Mouse (Mus musculus) embryonic facial prominence, embryonic 11.5 days (tissue): Measurements from ENCODE around the gene Stxbp2. TPM values are rescaled to one million over a fixed set of nuclear protein-coding genes. Genes with fewer than 3 reads are reported as not detected.

ENCODE experiments used
- ATAC-seq: fragments of 200-750 bp; cut with Nextera tagmentation; replicated peaks from 2 replicates; pipeline ENCODE4 v1.8.0; 2017; ENCODE audit warnings: low read depth; ENCODE audit not compliant: insufficient number of reproducible peaks, low FRiP score, low TSS enrichment
- DNase-seq: peaks from one replicate; pipeline ENCODE4 v3.0.0-alpha.2; 2015; ENCODE audit warnings: low spot score
- H3K27ac ChIP-seq: fragments of 300-500 bp; sonication (generic); replicated peaks from 2 replicates; pipeline ENCODE4 v1.5.1; 2014; ENCODE audit warnings: mild to moderate bottlenecking, low read depth, low read length, control low read depth
- H3K27me3 ChIP-seq: fragments of 300-500 bp; sonication (generic); 2 replicates; pipeline ENCODE4 v1.6.1; 2014; ENCODE audit warnings: mild to moderate bottlenecking, low read length, moderate library complexity, mixed read lengths; ENCODE audit not compliant: control insufficient read depth, insufficient read depth
- H3K36me3 ChIP-seq: fragments of 300-500 bp; sonication (generic); replicated peaks from 2 replicates; pipeline ENCODE4 v1.6.1; 2014; ENCODE audit warnings: low read depth, mild to moderate bottlenecking, low read length, moderate library complexity, mixed read lengths; ENCODE audit not compliant: control insufficient read depth, insufficient read depth
- H3K4me1 ChIP-seq: fragments of 300-500 bp; sonication (generic); 2 replicates; pipeline ENCODE4 v1.6.1; 2014; ENCODE audit warnings: low read length, mixed read lengths; ENCODE audit not compliant: control insufficient read depth, insufficient read depth
- H3K4me2 ChIP-seq: fragments of 300-500 bp; sonication (generic); 2 replicates; pipeline ENCODE4 v1.6.1; 2014; ENCODE audit warnings: low read depth, mild to moderate bottlenecking, control low read depth, low read length, moderate library complexity
- H3K4me3 ChIP-seq: fragments of 300-500 bp; sonication (generic); 2 replicates; pipeline ENCODE4 v1.5.1; 2014; ENCODE audit warnings: low read depth, low read length, control low read depth
- H3K9ac ChIP-seq: fragments of 300-500 bp; sonication (generic); replicated peaks from 2 replicates; pipeline ENCODE4 v1.6.1; 2014; ENCODE audit warnings: mild to moderate bottlenecking, control low read depth, low read length
- H3K9me3 ChIP-seq: fragments of 300-500 bp; sonication (generic); replicated peaks from 2 replicates; pipeline ENCODE4 v1.6.1; 2016; ENCODE audit warnings: mild to moderate bottlenecking, low read length, inconsistent platforms, mixed read lengths; ENCODE audit not compliant: control insufficient read depth
- WGBS: fragments of 180-500 bp; shearing (Covaris S2); extraction: QIAGEN DNeasy Blood & Tissue Kit; methylation state at CpG from one replicate; pipeline ENCODE4 v1.1.7; 2014; 5-methylcytosine and 5-hydroxymethylcytosine counted together
- polyA plus RNA-seq: library from polyadenylated mRNA; unstranded; fragments of >200 nt; fragmentation: Nextera tagmentation; extraction: Ambion mirVana; gene quantifications from 2 replicates; pipeline ENCODE4 v1.2.1, GENCODE M21; 2014

Gene Stxbp2
- polyA plus RNA-seq, 1 experiment from 2014 or later = 24.9 TPM

DNA sequence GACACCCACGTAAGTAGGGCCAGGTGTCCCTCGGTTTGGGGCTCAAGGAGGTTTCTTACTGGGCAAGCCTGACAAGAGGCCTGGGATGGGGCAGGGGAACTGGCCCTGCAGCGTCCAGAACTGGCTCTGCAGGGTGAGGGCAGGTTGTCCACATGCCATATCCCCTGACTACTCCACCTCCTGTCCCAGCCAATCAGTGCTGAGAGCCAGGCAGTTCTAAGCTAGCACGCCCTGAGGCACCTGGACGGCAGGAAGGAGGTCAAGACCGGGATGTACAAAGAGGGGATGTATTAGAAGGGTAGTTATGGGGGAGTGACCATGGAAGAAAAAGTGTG, 21.0 kb upstream of the Stxbp2 start:
- no peaks in the 10 kb centered on the region for H3K27me3 ChIP-seq
- no peak for ATAC-seq
- 60% methylated on average over 6 of the region's 6 CpGs for WGBS

DNA sequence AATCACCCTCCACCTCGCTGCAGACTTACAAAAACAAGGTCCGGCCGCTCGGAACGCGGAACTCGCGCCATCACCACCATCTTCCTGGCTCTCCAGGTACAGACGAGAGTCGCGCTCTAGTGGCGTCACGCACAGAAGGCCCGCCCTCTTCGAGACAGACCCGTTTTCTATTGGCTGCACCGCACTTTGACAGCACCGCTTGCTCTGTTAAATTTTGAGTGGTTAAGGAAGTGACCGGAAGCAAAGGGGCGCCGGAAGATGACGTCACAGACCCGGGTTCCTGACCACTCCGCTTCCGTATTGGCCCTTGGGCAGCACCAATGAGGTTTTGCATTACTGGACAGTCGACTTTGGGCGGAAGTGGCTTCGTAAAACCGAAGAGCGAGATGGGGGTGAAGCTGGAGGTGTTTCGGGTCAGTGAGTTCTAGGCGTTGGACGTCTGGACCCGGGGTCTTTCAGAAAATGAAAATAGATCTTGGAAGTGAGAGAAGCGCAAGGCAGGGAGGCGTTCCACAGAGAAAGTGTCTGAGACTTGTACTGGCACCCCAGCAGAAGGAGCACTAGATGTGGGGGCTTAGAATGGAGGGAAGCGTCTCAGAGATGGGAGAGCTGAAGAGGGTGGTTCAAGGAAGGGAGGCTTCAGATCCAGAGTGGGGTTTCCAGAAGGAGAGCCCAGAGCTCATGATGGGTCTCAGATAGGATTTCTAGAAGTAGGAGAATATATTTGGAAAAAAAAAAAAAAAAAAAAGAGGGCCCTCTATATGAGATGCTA, 9.4 kb upstream of the Stxbp2 start, which contains the start of the genes Xab2 and Pet100:
Xab2 (minus strand) TSS at position 118 of the 772 bp plus-strand sequence.
Pet100 (plus strand) TSS at position 350 of the 772 bp plus-strand sequence.
- DNase-seq (peak; percentile 100), ATAC-seq (peak; percentile 97)
- Histone ChIP-seq H3K9ac (peak within 1 kb of the TSS; percentile 63), H3K4me1 (no peaks in the 10 kb centered on the region), H3K27ac (no peak within 1 kb of the TSS), H3K4me2 (peak within 1 kb of the TSS; percentile 76), H3K4me3 (peak within 1 kb of the TSS; percentile 84), H3K36me3 (no peaks in the 10 kb centered on the region; the same call in 1 of the 2 replicates), H3K27me3 (no peaks in the 10 kb centered on the region), H3K9me3 (no peaks in the 10 kb centered on the region)
- under 1% methylated on average over 37 of the region's 37 CpGs for WGBS

More for the DNA sequence above, 21.0 kb upstream of the Stxbp2 start:
- Histone ChIP-seq H3K9ac (no peak overlapping the region), H3K36me3 (peaks cover 18% of the 10 kb centered on the region), H3K4me2 (no peak overlapping the region), H3K27ac (no peak overlapping the region), H3K4me1 (no peaks in the 10 kb centered on the region), H3K9me3 (no peaks in the 10 kb centered on the region), H3K4me3 (no peak overlapping the region)
- no peak for DNase-seq

- H3K27me3 ChIP-seq = no peaks in the 10 kb centered on the region
- peak overlapping the region; percentile 84 for H3K4me3 ChIP-seq
- H3K9me3 ChIP-seq = no peaks in the 10 kb centered on the region
- no peaks in the 10 kb centered on the region for H3K36me3 ChIP-seq
- 67% methylated on average over 8 of the region's 8 CpGs for WGBS
- H3K9ac ChIP-seq = 0 out of 2 replicates have a peak overlapping the region, but pooled peaks have one; percentile 23
- H3K4me1 ChIP-seq = no peaks in the 10 kb centered on the region
- DNase-seq (no peak), ATAC-seq (no peak)
- no peak overlapping the region for H3K27ac ChIP-seq
- H3K4me2 ChIP-seq = no peak overlapping the region; the same call in 1 of the 2 replicates
Observed at GRCm38 (mm10) chr8:3622119-3622518, 8.6 kb upstream of the Stxbp2 start.

GRCm38 (mm10) chr8:3625445-3625844, 5.3 kb upstream of the Stxbp2 start, which contains the start of gene Pcp2:
Gene Pcp2, minus strand, starts transcription at chr8:3625545.
- H3K4me2 ChIP-seq = no peak within 1 kb of the TSS
- ATAC-seq (no peak), DNase-seq (no peak)
- no peaks in the 10 kb centered on the region for H3K9me3 ChIP-seq
- 61% methylated on average over 1 of the region's 1 CpGs for WGBS
- no peak within 1 kb of the TSS for H3K27ac ChIP-seq
- no peaks in the 10 kb centered on the region for H3K36me3 ChIP-seq
- H3K4me3 ChIP-seq = no peak within 1 kb of the TSS
- H3K27me3 ChIP-seq = no peaks in the 10 kb centered on the region
- no peaks in the 10 kb centered on the region for H3K4me1 ChIP-seq
- peak within 1 kb of the TSS; percentile 15; the same call in 1 of the 2 replicates for H3K9ac ChIP-seq

- Histone ChIP-seq H3K27me3 (peaks cover 2% of the 10 kb centered on the region; the same call in 1 of the 2 replicates), H3K4me2 (no peak overlapping the region), H3K36me3 (no peaks in the 10 kb centered on the region), H3K4me1 (no peaks in the 10 kb centered on the region), H3K27ac (no peak overlapping the region), H3K9ac (no peak overlapping the region), H3K4me3 (no peak overlapping the region), H3K9me3 (no peaks in the 10 kb centered on the region)
- 60% methylated on average over 5 of the region's 5 CpGs for WGBS
- ATAC-seq (no peak), DNase-seq (no peak)
Observed at GRCm38 (mm10) chr8:3626971-3627370, 3.8 kb upstream of the Stxbp2 start.

GRCm38 (mm10) chr8:3628014-3628413, 2.7 kb upstream of the Stxbp2 start:
- ATAC-seq (no peak), DNase-seq (peak; percentile 49)
- peaks cover 2% of the 10 kb centered on the region; the same call in 1 of the 2 replicates for H3K27me3 ChIP-seq
- H3K9me3 ChIP-seq = no peaks in the 10 kb centered on the region
- H3K4me1 ChIP-seq = no peaks in the 10 kb centered on the region
- no peak overlapping the region for H3K4me2 ChIP-seq
- no peak overlapping the region for H3K27ac ChIP-seq
- 25% methylated on average over 5 of the region's 5 CpGs for WGBS
- no peak overlapping the region for H3K4me3 ChIP-seq
- no peak overlapping the region for H3K9ac ChIP-seq
- no peaks in the 10 kb centered on the region for H3K36me3 ChIP-seq

DNA sequence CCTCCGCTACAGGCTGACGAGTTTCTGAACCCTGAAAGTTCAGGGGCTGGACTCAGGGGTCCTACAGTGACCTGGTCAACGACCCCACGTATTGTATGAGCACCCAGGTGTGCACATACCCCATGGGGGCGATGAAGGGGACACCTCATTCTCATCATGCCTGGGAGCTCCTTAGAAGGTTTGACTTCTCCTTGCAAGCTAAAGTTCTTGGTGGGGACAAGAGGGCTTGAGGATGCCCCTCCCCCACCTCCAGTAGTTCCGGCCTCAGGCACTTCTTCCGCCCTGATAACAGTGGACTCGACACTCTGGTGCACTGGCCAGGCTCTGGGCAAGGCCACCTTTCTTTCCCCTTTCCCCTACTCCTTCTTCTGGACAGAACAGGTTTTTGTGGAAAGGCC, 722 bp downstream of the Stxbp2 start:
- Histone ChIP-seq H3K36me3 (no peaks in the 10 kb centered on the region), H3K4me1 (no peaks in the 10 kb centered on the region), H3K27ac (no peak overlapping the region), H3K9ac (peak overlapping the region; percentile 56), H3K4me2 (peak overlapping the region; percentile 69), H3K4me3 (peak overlapping the region; percentile 49), H3K27me3 (peaks cover 2% of the 10 kb centered on the region; the same call in 1 of the 2 replicates), H3K9me3 (no peaks in the 10 kb centered on the region)
- ATAC-seq = no peak
- 18% methylated on average over 8 of the region's 8 CpGs for WGBS
- peak; percentile 4 for DNase-seq

DNA sequence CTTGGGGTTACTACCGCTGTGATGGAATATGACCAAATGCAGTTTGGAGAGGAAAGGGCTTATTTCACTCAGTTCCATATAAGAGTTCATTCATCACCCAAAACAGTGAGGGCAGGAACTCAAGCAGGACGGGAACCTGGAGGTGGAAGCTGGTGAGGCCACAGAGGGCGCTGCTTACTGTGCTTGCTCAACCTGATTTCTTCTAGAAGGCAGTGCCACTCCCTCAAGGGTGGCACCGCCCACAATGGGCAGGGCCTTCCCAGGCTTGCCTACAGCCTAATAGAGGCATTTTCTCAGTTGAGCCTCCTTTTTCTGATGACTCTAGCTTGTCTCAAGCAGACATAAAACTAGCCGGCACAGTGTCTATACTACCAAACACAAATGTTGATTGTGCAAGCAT, 15.0 kb downstream of the Stxbp2 start:
- no peaks in the 10 kb centered on the region for H3K36me3 ChIP-seq
- H3K4me1 ChIP-seq = no peaks in the 10 kb centered on the region
- ATAC-seq (no peak), DNase-seq (peak; percentile 24)
- no peak overlapping the region for H3K4me3 ChIP-seq
- WGBS = 20% methylated on average over 5 of the region's 5 CpGs
- no peaks in the 10 kb centered on the region for H3K9me3 ChIP-seq
- H3K4me2 ChIP-seq = no peak overlapping the region
- H3K27ac ChIP-seq = no peak overlapping the region
- H3K27me3 ChIP-seq = no peaks in the 10 kb centered on the region
- no peak overlapping the region for H3K9ac ChIP-seq
